Mouse (Mus musculus) macrophage (primary cell): ENCODE measurements around the gene Cebpg. TPM values are rescaled to one million over a fixed set of nuclear protein-coding genes. Genes with fewer than 3 reads are reported as not detected.

Experiments used
- H3K27ac ChIP-seq: fragments of 350-480 bp; formaldehyde crosslinking; 2 replicates; pipeline ENCODE4 v1.9.0; 2021
- H3K36me3 ChIP-seq: fragments of 350-480 bp; formaldehyde crosslinking; 2 replicates; pipeline ENCODE4 v1.9.0; 2021; ENCODE audit errors: inconsistent target
- H3K4me3 ChIP-seq: fragments of 350-480 bp; formaldehyde crosslinking; 2 replicates; pipeline ENCODE4 v1.9.0; 2021; ENCODE audit errors: inconsistent target
- H3K79me2 ChIP-seq: fragments of 350-480 bp; formaldehyde crosslinking; 2 replicates; pipeline ENCODE4 v1.9.0; 2021; ENCODE audit errors: inconsistent target
- WGBS: methylation state at CpG from one replicate; pipeline ENCODE4 v1.1.7; 2026; ENCODE audit warnings: inconsistent platforms; ENCODE audit not compliant: missing documents; 5-methylcytosine and 5-hydroxymethylcytosine counted together
- polyA plus RNA-seq: library from polyadenylated mRNA; stranded (reverse); fragments of 250-400 nt; gene quantifications from 3 replicates; pipeline ENCODE4 v1.2.4, GENCODE M21; 2018; ENCODE audit warnings: inconsistent platforms

The Cebpg gene
- polyA plus RNA-seq, 1 experiment from 2014 or later: 31.4 TPM

DNA sequence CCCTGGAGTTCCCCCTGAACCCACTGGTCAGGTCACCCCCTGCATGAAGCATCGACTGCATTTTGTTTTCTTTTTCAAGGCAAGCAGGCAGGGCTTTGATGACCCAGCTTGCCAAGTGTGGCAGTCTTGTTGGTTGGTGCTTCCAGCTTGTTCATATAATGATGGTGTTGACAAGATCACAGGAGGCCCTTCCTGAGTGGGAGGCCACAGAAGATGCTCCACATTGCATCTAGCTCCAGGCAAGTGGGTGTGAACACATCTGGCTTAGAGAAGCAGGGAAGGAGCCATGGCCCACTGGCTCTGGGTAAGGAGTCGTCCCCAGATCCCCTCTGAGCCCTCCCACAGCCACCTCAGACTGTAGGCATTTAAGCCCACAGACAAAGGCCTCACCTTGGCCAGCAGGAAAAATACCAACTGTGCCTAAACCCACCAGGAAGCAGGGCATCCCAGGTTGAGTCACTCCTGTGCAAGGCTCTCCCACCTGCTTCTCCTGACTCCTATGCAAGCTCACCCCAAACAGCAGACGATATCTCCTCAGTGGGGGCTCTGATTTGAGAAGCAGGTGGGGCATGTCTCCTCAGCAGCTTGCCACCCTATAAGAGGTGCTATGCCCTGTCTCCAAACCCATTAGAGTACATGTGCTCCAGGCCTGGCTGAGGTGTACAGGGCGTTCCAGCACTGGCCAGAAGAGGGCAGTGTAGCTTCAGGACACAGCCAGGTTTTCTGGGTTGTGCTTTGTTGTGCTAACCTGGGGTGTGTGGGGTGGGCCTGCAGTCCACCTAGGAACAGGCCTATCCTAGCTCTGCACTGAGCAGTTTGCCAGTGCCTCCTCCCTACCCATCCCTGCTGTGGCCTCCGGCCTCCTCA is 30.7 kb downstream of the Cebpg start:
- H3K79me2 ChIP-seq: no peaks in the 10 kb centered on the region; the same call in 1 of the 2 replicates
- no peak overlapping the region for H3K4me3 ChIP-seq
- WGBS: 60% methylated on average over 5 of the region's 5 CpGs
- peak overlapping the region; percentile 92; the same call in 1 of the 2 replicates for H3K27ac ChIP-seq
- peaks cover 25% of the 10 kb centered on the region for H3K36me3 ChIP-seq

GRCm38 (mm10) chr7:35024426-35024825 is 31.9 kb downstream of the Cebpg start:
- H3K4me3 ChIP-seq: no peak overlapping the region
- 75% methylated on average over 1 of the region's 1 CpGs for WGBS
- peaks cover 36% of the 10 kb centered on the region for H3K36me3 ChIP-seq
- H3K27ac ChIP-seq: no peak overlapping the region
- no peaks in the 10 kb centered on the region; the same call in 1 of the 2 replicates for H3K79me2 ChIP-seq

DNA sequence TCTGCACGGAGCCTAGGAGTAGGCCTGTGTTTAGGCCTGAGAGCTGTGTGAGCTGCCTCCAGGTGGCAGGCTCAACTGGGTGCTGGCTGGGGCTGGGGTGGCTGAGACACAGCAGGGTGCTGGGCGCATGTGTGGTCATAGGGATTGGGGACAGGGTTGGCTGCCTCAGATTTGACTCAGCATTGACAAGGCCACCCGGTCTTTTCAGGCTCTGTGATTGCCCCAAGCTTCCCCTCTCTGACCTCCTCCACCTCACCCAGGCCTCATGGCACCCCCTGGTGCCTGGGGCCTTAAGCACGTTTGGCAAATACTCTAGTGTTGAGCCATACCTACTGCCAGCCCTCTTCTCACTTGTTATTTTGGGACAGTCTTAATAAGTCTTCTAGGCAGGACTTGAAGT is 33.1 kb downstream of the Cebpg start:
- peaks cover 36% of the 10 kb centered on the region for H3K36me3 ChIP-seq
- WGBS: 91% methylated on average over 4 of the region's 4 CpGs
- H3K4me3 ChIP-seq: no peak overlapping the region
- H3K27ac ChIP-seq: no peak overlapping the region
- H3K79me2 ChIP-seq: no peaks in the 10 kb centered on the region; the same call in 1 of the 2 replicates

DNA sequence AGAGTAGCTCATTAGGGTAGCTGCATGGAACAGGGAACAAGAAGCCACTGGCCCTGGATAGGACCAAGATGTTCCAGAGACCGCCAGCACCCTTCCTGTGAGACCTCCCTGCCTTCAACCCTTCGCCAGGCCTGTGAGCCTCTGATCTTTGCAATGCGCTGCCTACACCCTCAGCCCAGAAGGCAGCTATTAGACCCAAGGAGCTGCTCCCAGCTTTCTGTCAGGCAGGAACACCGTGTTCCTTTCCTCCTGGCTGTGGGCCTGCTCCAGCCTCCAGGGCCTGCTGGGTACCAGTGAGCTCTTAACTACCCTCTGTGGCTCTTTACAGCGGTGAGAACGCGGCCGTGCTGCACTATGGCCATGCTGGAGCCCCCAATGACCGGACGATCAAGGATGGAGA is 35.0 kb downstream of the Cebpg start:
- H3K4me3 ChIP-seq: no peak overlapping the region
- H3K79me2 ChIP-seq: no peaks in the 10 kb centered on the region
- WGBS: 93% methylated on average over 10 of the region's 10 CpGs
- no peak overlapping the region for H3K27ac ChIP-seq
- H3K36me3 ChIP-seq: peaks cover 36% of the 10 kb centered on the region

GRCm38 (mm10) chr7:35015252-35015651 is 41.1 kb downstream of the Cebpg start:
- WGBS: 96% methylated on average over 2 of the region's 2 CpGs

DNA sequence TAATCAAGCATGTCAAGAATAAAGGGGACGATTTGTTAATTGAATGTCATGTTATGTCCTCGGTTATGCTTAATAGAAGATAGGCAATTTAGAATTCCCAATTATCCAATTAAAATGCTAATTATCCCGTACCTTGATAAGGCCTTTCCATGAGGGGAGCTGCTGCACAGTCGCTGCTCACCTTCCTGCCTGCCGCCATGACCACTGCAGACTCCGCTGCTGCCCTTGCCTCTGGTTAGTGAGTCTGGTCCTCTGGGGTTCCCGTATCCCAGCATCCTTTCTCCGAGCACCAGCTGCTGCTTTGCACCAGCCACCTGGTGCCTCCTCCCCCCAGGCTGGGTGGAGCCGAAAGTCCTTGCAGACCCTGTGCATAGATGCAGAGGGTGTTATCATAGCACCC is 43.1 kb downstream of the Cebpg start:
- Histone ChIP-seq H3K27ac (no peak overlapping the region), H3K79me2 (no peaks in the 10 kb centered on the region), H3K36me3 (no peaks in the 10 kb centered on the region), H3K4me3 (no peak overlapping the region)
- WGBS: 94% methylated on average over 9 of the region's 9 CpGs

More at GRCm38 (mm10) chr7:35015252-35015651, 41.1 kb downstream of the Cebpg start:
- Histone ChIP-seq H3K27ac (no peak overlapping the region), H3K36me3 (peaks cover 7% of the 10 kb centered on the region; the same call in 1 of the 2 replicates), H3K79me2 (no peaks in the 10 kb centered on the region), H3K4me3 (no peak overlapping the region)

GRCm38 (mm10) chr7:35006661-35007060 is 49.7 kb downstream of the Cebpg start:
- WGBS: 95% methylated on average over 7 of the region's 7 CpGs
- no peak overlapping the region for H3K4me3 ChIP-seq
- no peak overlapping the region for H3K27ac ChIP-seq
- peaks cover 6% of the 10 kb centered on the region; the same call in 1 of the 2 replicates for H3K36me3 ChIP-seq
- H3K79me2 ChIP-seq: no peaks in the 10 kb centered on the region

- Histone ChIP-seq H3K27ac (no peak overlapping the region), H3K4me3 (no peak overlapping the region), H3K36me3 (peaks cover 6% of the 10 kb centered on the region; the same call in 1 of the 2 replicates), H3K79me2 (no peaks in the 10 kb centered on the region)
- WGBS: 97% methylated on average over 7 of the region's 7 CpGs
Measured at GRCm38 (mm10) chr7:35003171-35003737, 53.1 kb downstream of the Cebpg start.

DNA sequence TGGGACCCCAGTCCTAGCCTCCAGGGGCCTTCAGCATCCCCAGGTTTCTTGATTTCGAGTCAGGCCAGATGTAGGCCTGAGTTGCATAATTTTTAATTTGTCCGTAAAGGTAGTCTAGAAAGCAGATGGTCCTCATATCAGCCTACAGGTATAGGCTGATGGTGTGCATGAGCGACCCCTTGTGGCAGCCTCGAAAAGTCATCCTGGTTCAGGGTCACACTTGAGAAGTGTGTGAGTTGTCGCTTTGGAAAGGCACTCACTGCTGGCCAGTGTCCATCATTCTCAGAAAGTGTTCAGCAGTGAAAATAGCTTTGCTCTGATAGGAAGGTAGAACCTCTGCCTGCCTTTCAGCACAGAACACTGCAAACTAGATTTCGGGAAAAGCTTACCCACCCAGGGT is 55.5 kb downstream of the Cebpg start:
- WGBS: 47% methylated on average over 6 of the region's 6 CpGs
- no peak overlapping the region for H3K27ac ChIP-seq
- H3K4me3 ChIP-seq: no peak overlapping the region
- H3K36me3 ChIP-seq: no peaks in the 10 kb centered on the region
- H3K79me2 ChIP-seq: no peaks in the 10 kb centered on the region

Other genes with a start within 250 kb of the Cebpg start
- not detected in 3 replicates for gene Chst8, start 243.9 kb downstream of the Cebpg start, polyA plus RNA-seq
- 61.8 to 82.3 TPM (median 77.6 TPM) in 3 replicates for gene Pepd, start 144.2 kb downstream of the Cebpg start, polyA plus RNA-seq
- 58.4 to 104 TPM (median 95.9 TPM) in 3 replicates for gene Cebpa, start 62.7 kb upstream of the Cebpg start, polyA plus RNA-seq
- gene Slc7a10, start 129.8 kb upstream of the Cebpg start, polyA plus RNA-seq: not detected in 3 replicates
- gene Lrp3, start 158.9 kb upstream of the Cebpg start, polyA plus RNA-seq: not detected in 3 replicates